Mouse (Mus musculus) heart, embryonic 12.5 days (tissue): ENCODE measurements around the gene Mob4. TPM values are rescaled to one million over a fixed set of nuclear protein-coding genes. Genes with fewer than 3 reads are reported as not detected.

ENCODE experiments used
- ATAC-seq: fragments of 200-750 bp; cut with Nextera tagmentation; 2 replicates; pipeline ENCODE4 v1.8.0; 2017; ENCODE audit warnings: moderate TSS enrichment, moderate library complexity; ENCODE audit not compliant: insufficient number of reproducible peaks, low FRiP score
- H3K27ac ChIP-seq: fragments of 300-500 bp; sonication (generic); 2 replicates; pipeline ENCODE4 v1.5.1; 2016; ENCODE audit warnings: mild to moderate bottlenecking, moderate library complexity; ENCODE audit not compliant: poor library complexity, severe bottlenecking
- H3K27me3 ChIP-seq: fragments of 300-500 bp; sonication (generic); replicated peaks from 2 replicates; pipeline ENCODE4 v1.6.1; 2016; ENCODE audit warnings: mild to moderate bottlenecking, moderate library complexity
- H3K36me3 ChIP-seq: fragments of 300-500 bp; sonication (generic); 2 replicates; pipeline ENCODE4 v1.6.1; 2016; ENCODE audit warnings: mild to moderate bottlenecking, moderate library complexity
- H3K4me1 ChIP-seq: fragments of 300-500 bp; sonication (generic); replicated peaks from 2 replicates; pipeline ENCODE4 v1.6.1; 2016; ENCODE audit warnings: mild to moderate bottlenecking
- H3K4me2 ChIP-seq: fragments of 300-500 bp; sonication (generic); 2 replicates; pipeline ENCODE4 v1.6.1; 2016; ENCODE audit warnings: mild to moderate bottlenecking, moderate library complexity
- H3K4me3 ChIP-seq: fragments of 300-500 bp; sonication (generic); 2 replicates; pipeline ENCODE4 v1.5.1; 2016; ENCODE audit warnings: mild to moderate bottlenecking
- H3K9ac ChIP-seq: fragments of 300-500 bp; sonication (generic); 2 replicates; pipeline ENCODE4 v1.6.1; 2016; ENCODE audit warnings: mild to moderate bottlenecking, moderate library complexity
- H3K9me3 ChIP-seq: fragments of 300-500 bp; sonication (generic); replicated peaks from 2 replicates; pipeline ENCODE4 v1.6.1; 2016; ENCODE audit warnings: mild to moderate bottlenecking, moderate library complexity
- WGBS: fragments of 180-500 bp; shearing (Covaris S2); methylation state at CpG from one replicate; pipeline ENCODE4 v1.1.7; 2016; 5-methylcytosine and 5-hydroxymethylcytosine counted together
- polyA plus RNA-seq: library from polyadenylated mRNA; unstranded; fragments of >200 nt; fragmentation: Nextera tagmentation; extraction: Ambion mirVana; gene quantifications from 2 replicates; pipeline ENCODE4 v1.2.1, GENCODE M21; 2016

Gene Mob4
- polyA plus RNA-seq, 1 experiment from 2014 or later, result 110 TPM

DNA sequence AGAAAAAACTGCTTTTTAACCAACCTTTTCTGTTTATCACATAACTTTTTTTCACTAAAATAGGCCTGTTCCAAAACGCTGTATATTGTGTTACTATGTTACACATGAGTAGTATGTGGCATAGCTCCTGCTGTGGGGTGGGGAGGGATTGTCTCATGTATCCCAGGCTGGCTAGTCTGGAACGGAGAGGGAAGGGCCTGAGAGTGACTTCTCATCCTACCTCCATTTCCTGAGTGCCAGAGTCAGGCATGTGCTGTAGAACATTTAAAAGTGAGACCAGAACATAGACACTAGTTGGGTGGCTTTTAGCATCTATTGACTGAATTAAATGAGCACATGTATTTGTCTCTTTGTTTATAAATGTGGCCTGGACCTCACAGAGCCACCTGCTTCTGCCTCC, 2.1 kb downstream of the Mob4 start:
- Histone ChIP-seq H3K27me3 (no peaks in the 10 kb centered on the region), H3K4me3 (no peak overlapping the region), H3K9ac (no peak overlapping the region), H3K27ac (no peak overlapping the region), H3K4me2 (no peak overlapping the region), H3K4me1 (peaks cover 11% of the 10 kb centered on the region), H3K9me3 (no peaks in the 10 kb centered on the region), H3K36me3 (peaks cover 15% of the 10 kb centered on the region)
- no peak for ATAC-seq
- WGBS, result 69% methylated on average over 2 of the region's 2 CpGs

DNA sequence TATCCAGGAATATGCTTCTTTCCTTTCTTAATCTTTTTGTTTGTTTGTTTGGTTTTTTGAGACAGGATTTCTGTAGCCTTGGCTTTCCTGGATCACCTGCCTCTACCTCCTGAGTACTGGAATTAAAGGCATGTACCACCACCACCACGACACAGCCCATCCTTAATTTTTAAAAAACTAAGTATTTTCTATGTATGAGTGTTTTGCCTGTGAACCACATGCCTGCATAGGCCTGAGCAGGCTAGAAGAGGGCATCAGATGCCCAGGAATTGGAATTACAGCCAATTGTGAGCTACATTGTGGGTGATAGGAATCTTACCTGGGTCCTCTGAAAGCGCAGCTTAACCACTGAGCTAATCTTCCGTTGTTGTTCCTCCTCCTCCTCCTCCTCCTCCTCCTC, 3.3 kb downstream of the Mob4 start:
- Histone ChIP-seq H3K9ac (no peak overlapping the region), H3K4me1 (peaks cover 11% of the 10 kb centered on the region), H3K27me3 (no peaks in the 10 kb centered on the region), H3K27ac (no peak overlapping the region), H3K36me3 (peaks cover 18% of the 10 kb centered on the region), H3K9me3 (no peaks in the 10 kb centered on the region), H3K4me3 (no peak overlapping the region), H3K4me2 (no peak overlapping the region)
- no peak for ATAC-seq
- WGBS, result 96% methylated on average over 3 of the region's 3 CpGs

DNA sequence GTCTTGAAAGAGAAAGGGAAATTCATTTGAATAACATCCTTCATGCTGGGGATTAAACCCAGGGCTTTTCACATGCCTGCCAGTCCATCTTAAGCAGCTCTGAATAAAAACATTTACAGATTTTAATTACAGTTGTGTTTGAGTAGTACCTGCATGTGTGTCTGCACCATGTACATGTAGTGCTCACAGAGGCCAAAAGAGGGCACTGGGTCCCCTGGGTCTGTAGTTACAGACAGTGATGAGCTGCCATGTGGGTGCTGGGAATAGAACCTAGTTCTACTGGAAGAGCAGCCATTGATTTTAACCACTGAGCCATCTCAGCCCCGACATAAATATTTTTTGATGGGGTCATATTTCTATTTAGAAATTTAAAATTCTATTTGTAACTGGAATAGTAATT, 4.8 kb downstream of the Mob4 start:
- Histone ChIP-seq H3K27ac (no peak overlapping the region), H3K4me2 (no peak overlapping the region), H3K4me3 (no peak overlapping the region), H3K36me3 (peaks cover 31% of the 10 kb centered on the region), H3K27me3 (no peaks in the 10 kb centered on the region), H3K9me3 (no peaks in the 10 kb centered on the region), H3K4me1 (peaks cover 11% of the 10 kb centered on the region), H3K9ac (no peak overlapping the region)
- no peak for ATAC-seq
- WGBS, result 100% methylated on average over 1 of the region's 1 CpGs

DNA sequence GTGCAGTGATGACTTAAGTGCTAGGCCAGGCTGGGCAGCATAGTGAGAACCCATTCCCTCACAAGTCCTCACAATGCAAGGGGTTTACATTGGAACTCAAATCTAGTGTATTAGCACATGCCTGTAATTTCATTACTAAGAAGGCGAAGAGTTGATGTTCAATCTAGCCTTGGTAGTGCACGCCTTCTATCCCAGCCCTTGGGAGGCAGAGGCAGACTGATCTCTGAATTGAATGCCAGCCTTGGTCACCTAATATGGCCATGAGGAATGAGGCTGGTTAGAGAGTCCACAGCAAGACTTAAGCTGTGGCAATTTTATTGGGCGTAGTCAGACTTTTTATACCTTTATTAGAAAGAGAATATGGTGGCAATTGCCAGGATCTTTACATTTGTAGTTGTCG, 13.3 kb downstream of the Mob4 start:
- Histone ChIP-seq H3K9me3 (no peaks in the 10 kb centered on the region), H3K4me2 (no peak overlapping the region), H3K4me1 (no peaks in the 10 kb centered on the region), H3K9ac (no peak overlapping the region), H3K27ac (no peak overlapping the region), H3K27me3 (no peaks in the 10 kb centered on the region), H3K4me3 (no peak overlapping the region), H3K36me3 (peaks cover 43% of the 10 kb centered on the region)
- WGBS, result 97% methylated on average over 4 of the region's 4 CpGs
- no peak for ATAC-seq

DNA sequence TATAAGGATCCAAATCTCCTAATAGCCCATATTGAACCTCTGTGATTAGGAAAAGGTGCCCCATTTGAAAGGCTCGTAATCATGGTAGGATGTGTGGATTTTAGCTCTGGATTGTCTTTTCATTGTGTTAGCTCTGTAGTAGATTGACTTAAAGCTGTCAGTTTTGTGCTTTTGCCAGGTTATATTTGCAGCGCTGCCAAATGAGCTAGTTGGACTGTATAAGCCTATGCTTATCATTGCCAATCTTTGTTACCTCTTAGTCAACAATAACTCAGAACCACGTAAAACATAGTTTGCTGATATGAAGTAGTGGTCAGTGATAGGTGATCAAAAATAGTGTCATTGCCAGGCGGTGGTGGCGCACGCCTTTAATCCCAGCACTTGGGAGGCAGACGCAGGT, 14.5 kb downstream of the Mob4 start:
- Histone ChIP-seq H3K4me1 (no peaks in the 10 kb centered on the region), H3K4me3 (no peak overlapping the region), H3K4me2 (no peak overlapping the region), H3K36me3 (peaks cover 44% of the 10 kb centered on the region), H3K27me3 (no peaks in the 10 kb centered on the region), H3K9ac (no peak overlapping the region), H3K9me3 (no peaks in the 10 kb centered on the region), H3K27ac (no peak overlapping the region)
- ATAC-seq, result no peak
- 90% methylated on average over 7 of the region's 7 CpGs for WGBS

DNA sequence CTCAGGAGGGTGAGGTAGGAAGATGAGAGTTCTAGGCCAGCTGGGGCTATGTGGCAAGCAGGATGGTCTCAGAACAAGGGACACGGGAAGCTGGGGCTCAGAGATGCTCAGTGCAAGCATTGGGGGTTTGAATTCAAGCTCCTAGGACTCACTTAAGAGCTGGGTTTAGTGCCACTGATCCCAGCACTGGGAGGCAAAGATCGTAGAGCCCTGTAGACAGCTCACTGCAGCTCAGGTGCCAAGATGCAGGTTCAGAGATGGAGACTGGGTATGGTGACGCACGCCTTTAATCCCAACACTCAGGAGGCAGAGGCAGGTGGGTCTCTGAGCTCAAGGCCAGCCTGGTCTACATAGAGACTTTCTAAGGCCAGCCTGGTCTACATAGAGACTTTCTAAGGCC, 26.3 kb downstream of the Mob4 start:
- H3K36me3 ChIP-seq, result peaks cover 47% of the 10 kb centered on the region
- no peak overlapping the region for H3K4me3 ChIP-seq
- no peak overlapping the region for H3K9ac ChIP-seq
- no peaks in the 10 kb centered on the region for H3K27me3 ChIP-seq
- H3K9me3 ChIP-seq, result no peaks in the 10 kb centered on the region
- no peaks in the 10 kb centered on the region for H3K4me1 ChIP-seq
- no peak overlapping the region for H3K4me2 ChIP-seq
- no peak overlapping the region for H3K27ac ChIP-seq
- 96% methylated on average over 4 of the region's 4 CpGs for WGBS
- no peak for ATAC-seq

DNA sequence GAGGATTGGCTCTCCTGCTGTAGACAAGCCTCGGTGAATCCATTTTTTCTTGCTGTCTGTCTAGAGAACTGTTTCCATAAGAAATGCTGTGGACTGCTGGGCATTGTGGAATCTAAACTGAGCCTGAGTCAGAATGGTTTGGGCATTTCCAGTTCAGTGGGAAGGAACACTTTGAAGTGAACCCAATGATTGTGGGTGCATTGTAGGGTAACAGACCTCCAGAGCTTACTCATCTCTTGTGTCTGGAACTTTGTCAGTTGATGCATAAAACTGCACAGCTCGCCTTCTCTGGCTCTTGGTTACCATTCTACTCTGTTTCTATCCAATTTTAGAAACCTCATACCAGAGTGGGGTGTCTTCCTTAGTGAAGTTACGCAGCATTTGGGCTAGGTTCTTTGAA, 27.2 kb downstream of the Mob4 start:
- no peaks in the 10 kb centered on the region for H3K27me3 ChIP-seq
- no peak overlapping the region for H3K9ac ChIP-seq
- no peak overlapping the region for H3K4me2 ChIP-seq
- H3K36me3 ChIP-seq, result peaks cover 45% of the 10 kb centered on the region
- H3K27ac ChIP-seq, result no peak overlapping the region
- no peak for ATAC-seq
- H3K4me3 ChIP-seq, result no peak overlapping the region
- H3K4me1 ChIP-seq, result no peaks in the 10 kb centered on the region
- H3K9me3 ChIP-seq, result no peaks in the 10 kb centered on the region
- 92% methylated on average over 3 of the region's 3 CpGs for WGBS

DNA sequence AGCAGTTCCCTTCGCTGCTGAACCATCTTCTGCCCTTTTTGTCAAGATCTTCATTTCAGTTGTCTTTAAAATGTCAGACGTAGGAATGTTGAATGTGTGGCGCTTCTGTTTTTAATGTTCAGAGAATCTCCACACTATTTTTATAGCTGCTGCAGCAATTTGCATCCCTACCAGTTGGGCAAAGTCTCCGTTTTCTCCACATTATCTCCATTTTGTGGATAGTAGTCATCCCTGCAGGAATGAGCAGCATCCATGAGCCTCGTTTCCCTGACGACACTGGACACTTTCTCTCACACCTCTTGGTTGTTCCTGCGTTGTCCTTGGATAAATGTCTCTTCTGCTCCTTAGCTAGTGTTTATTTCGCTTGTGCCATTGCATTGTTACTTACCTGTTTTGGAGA, 27.8 kb downstream of the Mob4 start:
- H3K27ac ChIP-seq, result no peak overlapping the region
- H3K4me1 ChIP-seq, result no peaks in the 10 kb centered on the region
- H3K9me3 ChIP-seq, result no peaks in the 10 kb centered on the region
- 87% methylated on average over 8 of the region's 8 CpGs for WGBS
- no peaks in the 10 kb centered on the region for H3K27me3 ChIP-seq
- H3K4me2 ChIP-seq, result no peak overlapping the region
- no peak for ATAC-seq
- H3K36me3 ChIP-seq, result peaks cover 44% of the 10 kb centered on the region
- no peak overlapping the region for H3K4me3 ChIP-seq
- H3K9ac ChIP-seq, result no peak overlapping the region

DNA sequence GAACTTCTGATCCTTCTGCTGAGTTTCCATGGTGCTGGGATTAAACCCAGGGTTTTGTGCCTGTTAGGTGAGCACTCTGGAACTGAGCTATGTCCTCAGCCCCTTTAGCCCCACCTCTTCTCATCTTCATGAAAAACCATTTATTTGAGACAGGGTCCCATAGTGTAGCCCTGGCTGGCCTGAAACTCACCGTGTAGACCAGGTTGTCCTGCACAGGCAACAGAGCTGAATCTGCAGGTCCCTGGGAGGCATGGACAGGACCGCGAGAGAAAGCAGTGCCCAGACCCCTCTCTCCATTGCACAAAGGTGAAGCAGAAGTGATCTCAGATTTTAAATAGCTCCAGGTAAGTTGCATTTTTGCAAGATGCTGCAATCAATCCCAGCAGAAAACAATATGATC, 29.2 kb downstream of the Mob4 start:
- Histone ChIP-seq H3K27ac (no peak overlapping the region), H3K36me3 (peaks cover 40% of the 10 kb centered on the region), H3K9me3 (no peaks in the 10 kb centered on the region), H3K27me3 (no peaks in the 10 kb centered on the region), H3K9ac (no peak overlapping the region), H3K4me1 (no peaks in the 10 kb centered on the region), H3K4me3 (no peak overlapping the region), H3K4me2 (no peak overlapping the region)
- 91% methylated on average over 3 of the region's 3 CpGs for WGBS
- no peak for ATAC-seq

DNA sequence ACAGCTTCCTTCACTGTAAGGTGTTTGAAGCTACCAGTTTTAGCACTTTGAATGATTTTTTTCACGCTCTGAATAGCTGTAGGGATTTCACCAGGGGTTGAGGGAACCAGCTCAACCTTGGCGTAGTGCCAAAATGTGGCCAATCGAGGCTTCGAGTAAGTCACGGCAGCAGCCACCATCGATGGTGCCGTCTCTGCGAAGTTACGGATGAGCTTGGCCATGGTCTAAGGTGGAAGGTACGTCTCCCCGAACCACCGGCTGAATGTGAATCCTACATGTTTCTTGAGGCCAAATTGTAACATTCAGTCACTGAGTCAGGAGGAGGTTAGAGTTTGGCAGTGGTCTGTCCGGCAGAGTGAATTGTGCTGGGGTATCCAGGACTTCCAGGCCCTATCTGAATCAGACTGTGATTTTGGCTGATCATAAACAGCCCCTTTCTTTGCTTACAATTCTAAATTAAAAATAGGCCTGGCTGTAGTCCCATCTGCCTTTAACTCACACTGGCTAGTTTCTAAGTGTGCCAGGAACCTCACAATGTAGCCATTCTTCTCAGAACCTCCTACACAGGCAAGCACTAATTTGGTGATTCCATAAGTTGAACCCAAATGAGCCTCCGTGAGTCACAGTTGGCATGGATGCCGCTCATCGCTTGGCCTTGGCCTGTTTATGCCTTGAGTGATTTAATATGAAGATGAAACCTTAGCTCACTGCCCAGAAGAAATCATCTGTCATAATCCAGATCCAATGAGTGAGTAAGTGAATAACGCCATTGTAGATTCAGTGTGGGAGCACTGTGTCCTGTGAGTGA, 30.0 kb downstream of the Mob4 start:
- H3K9ac ChIP-seq, result no peak overlapping the region
- H3K4me1 ChIP-seq, result no peaks in the 10 kb centered on the region
- ATAC-seq, result no peak
- H3K4me2 ChIP-seq, result no peak overlapping the region
- no peaks in the 10 kb centered on the region for H3K27me3 ChIP-seq
- WGBS, result 92% methylated on average over 17 of the region's 17 CpGs
- H3K36me3 ChIP-seq, result peaks cover 31% of the 10 kb centered on the region
- no peak overlapping the region for H3K27ac ChIP-seq
- H3K9me3 ChIP-seq, result no peaks in the 10 kb centered on the region
- no peak overlapping the region for H3K4me3 ChIP-seq

DNA sequence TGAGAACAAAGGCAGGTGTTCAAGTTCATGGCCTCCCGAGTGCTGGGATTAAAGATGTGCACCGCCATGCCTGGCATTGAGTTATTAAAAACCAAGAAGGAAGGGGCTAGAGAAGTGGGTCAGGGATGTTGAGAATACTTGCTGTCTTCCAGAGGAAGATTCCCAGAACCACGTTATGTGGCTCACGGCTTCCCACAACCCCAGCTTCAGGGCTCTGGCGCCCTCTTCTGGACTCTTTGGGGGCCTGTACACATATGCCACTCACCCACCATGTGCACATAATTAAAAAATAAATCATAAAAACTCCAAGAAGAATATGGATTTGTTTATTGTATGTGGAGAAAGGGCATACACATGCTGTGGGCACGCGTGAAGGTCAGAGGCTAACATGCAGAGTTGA, 30.9 kb downstream of the Mob4 start:
- no peaks in the 10 kb centered on the region for H3K4me1 ChIP-seq
- WGBS, result 71% methylated on average over 7 of the region's 7 CpGs
- H3K27ac ChIP-seq, result no peak overlapping the region
- no peaks in the 10 kb centered on the region for H3K27me3 ChIP-seq
- H3K4me2 ChIP-seq, result no peak overlapping the region
- no peak for ATAC-seq
- H3K4me3 ChIP-seq, result no peak overlapping the region
- H3K36me3 ChIP-seq, result peaks cover 23% of the 10 kb centered on the region
- no peak overlapping the region for H3K9ac ChIP-seq
- H3K9me3 ChIP-seq, result no peaks in the 10 kb centered on the region

DNA sequence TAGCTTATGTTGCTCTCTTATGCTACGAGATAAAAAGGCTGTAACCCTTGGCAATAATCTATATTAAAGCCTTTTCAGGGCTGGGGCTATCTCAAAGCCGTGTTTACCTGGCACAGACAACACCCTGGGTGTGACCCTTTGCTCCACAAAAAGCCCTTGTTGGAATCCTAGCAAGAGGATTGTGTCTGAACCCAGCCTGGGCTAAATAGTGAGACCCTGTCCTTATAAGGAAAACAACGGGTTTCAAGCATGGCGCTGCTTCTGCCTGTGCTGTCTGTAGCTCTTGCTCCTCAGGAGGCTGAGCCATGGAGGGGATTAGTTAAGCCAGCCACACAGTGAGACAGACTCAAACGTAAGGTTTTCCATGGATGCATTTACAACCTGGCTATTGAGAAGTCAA, 31.8 kb downstream of the Mob4 start:
- H3K27me3 ChIP-seq, result no peaks in the 10 kb centered on the region
- ATAC-seq, result no peak
- H3K4me3 ChIP-seq, result no peak overlapping the region
- peaks cover 14% of the 10 kb centered on the region for H3K36me3 ChIP-seq
- WGBS, result 69% methylated on average over 5 of the region's 5 CpGs
- H3K4me1 ChIP-seq, result no peaks in the 10 kb centered on the region
- H3K27ac ChIP-seq, result no peak overlapping the region
- no peaks in the 10 kb centered on the region for H3K9me3 ChIP-seq
- no peak overlapping the region for H3K9ac ChIP-seq
- H3K4me2 ChIP-seq, result no peak overlapping the region
